Mouse (Mus musculus): ENCODE measurements around the gene Bicdl1.

GRCm38 (mm10) chr5:115734570-115734969 is 3.1 kb upstream of the Bicdl1 start:
- TF ChIP-seq CTCF (IDR thresholded peaks at IDR 0.05; ENCODE audit: extremely low read depth, insufficient read length, insufficient replicate concordance, low read depth, low read length) (no peak), POLR2A (IDR thresholded peaks at IDR 0.05; ENCODE audit: low read depth, low read length) (no peak)
